Mouse (Mus musculus) myocyte (in vitro differentiated cells): Measurements from ENCODE around the gene Clstn2.

ENCODE experiments used
- CEBPB ChIP-seq: IDR thresholded peaks from 2 replicates; pipeline ENCODE4 v1.6.1; 2011; ENCODE audit warnings: mild to moderate bottlenecking, moderate library complexity; ENCODE audit not compliant: poor library complexity, insufficient read depth, severe bottlenecking
- E2F4 ChIP-seq: IDR thresholded peaks from one replicate; pipeline ENCODE4 v1.6.1; 2011; ENCODE audit warnings: mild to moderate bottlenecking, control low read depth, moderate library complexity; ENCODE audit not compliant: insufficient read depth
- MAX ChIP-seq: IDR thresholded peaks from one replicate; pipeline ENCODE4 v1.6.1; 2011; ENCODE audit warnings: low read depth, mild to moderate bottlenecking, control low read depth
- MYOD1 ChIP-seq, 3 experiments: IDR thresholded peaks; one replicate each; pipeline ENCODE4 v1.6.1; 2011; ENCODE audit warnings: control low read depth in 2 of 3, low read depth in 2 of 3, mild to moderate bottlenecking in 2 of 3, moderate library complexity in 1 of 3; ENCODE audit not compliant: insufficient read length in 2 of 3, control insufficient read depth in 1 of 3
- MYOG ChIP-seq, 3 experiments: IDR thresholded peaks; one replicate each; pipeline ENCODE4 v1.6.1; 2011; ENCODE audit warnings: control low read depth in 2 of 3, low read depth in 2 of 3, mild to moderate bottlenecking in 2 of 3; ENCODE audit not compliant: insufficient read length in 2 of 3, control insufficient read depth in 1 of 3, insufficient read depth in 1 of 3
- POLR2A ChIP-seq: IDR thresholded peaks from one replicate; pipeline ENCODE4 v1.6.1; 2011; ENCODE audit warnings: low read depth, mild to moderate bottlenecking, control low read depth, moderate library complexity; ENCODE audit not compliant: insufficient read length
- POLR2AphosphoS2 ChIP-seq: IDR thresholded peaks from one replicate; pipeline ENCODE4 v1.6.1; 2011; ENCODE audit warnings: low read depth, control low read depth; ENCODE audit not compliant: insufficient read length
- REST ChIP-seq: IDR thresholded peaks from one replicate; pipeline ENCODE4 v1.6.1; 2011; ENCODE audit warnings: mild to moderate bottlenecking, control low read depth, moderate library complexity; ENCODE audit not compliant: insufficient read depth, insufficient read length
- SRF ChIP-seq: IDR thresholded peaks from one replicate; pipeline ENCODE4 v1.6.1; 2011; ENCODE audit warnings: low read depth; ENCODE audit not compliant: control insufficient read depth, insufficient read length
- TCF12 ChIP-seq: IDR thresholded peaks from one replicate; pipeline ENCODE4 v1.6.1; 2011; ENCODE audit warnings: mild to moderate bottlenecking, control low read depth; ENCODE audit not compliant: poor library complexity, insufficient read depth, severe bottlenecking
- USF1 ChIP-seq: IDR thresholded peaks from one replicate; pipeline ENCODE4 v1.6.1; 2011; ENCODE audit warnings: low read depth, mild to moderate bottlenecking, control low read depth, moderate library complexity

- TF ChIP-seq POLR2A (no peak), E2F4 (no peak), MYOD1 (IDR thresholded peaks at IDR 0.05; ENCODE audit: control insufficient read depth in 1 of 3, insufficient read length in 2 of 3, low read depth in 2 of 3) (no peak), REST (no peak), USF1 (no peak), MAX (no peak), MYOG (IDR thresholded peaks at IDR 0.05; ENCODE audit: control insufficient read depth in 1 of 3, insufficient read depth in 1 of 3, insufficient read length in 2 of 3, low read depth in 2 of 3) (no peak), POLR2AphosphoS2 (no peak), CEBPB (no peak), SRF (no peak), TCF12 (no peak)
Measured at GRCm38 (mm10) chr9:97660989-97661388, 372.0 kb downstream of the Clstn2 start.
